Mouse (Mus musculus) thymus, postnatal 25 days (tissue): ENCODE data around the gene Prr5l.
"Not testable (repeated sequence)": the region's sequence is repeated elsewhere in the genome, so short reads cannot be mapped to it uniquely, and the experiment has no call there.

ENCODE experiments used
- DNase-seq: peaks from one replicate; pipeline ENCODE4 v3.0.0; 2022

The Prr5l gene

GRCm38 (mm10) chr2:101759523-101760277 is 123.1 kb downstream of the Prr5l start:
- DNase-seq = no peak

- DNase-seq = no peak
Measured at GRCm38 (mm10) chr2:101757806-101758205, 125.0 kb downstream of the Prr5l start.

GRCm38 (mm10) chr2:101756069-101756753 is 126.6 kb downstream of the Prr5l start:
- DNase-seq = peak; percentile 42

DNA sequence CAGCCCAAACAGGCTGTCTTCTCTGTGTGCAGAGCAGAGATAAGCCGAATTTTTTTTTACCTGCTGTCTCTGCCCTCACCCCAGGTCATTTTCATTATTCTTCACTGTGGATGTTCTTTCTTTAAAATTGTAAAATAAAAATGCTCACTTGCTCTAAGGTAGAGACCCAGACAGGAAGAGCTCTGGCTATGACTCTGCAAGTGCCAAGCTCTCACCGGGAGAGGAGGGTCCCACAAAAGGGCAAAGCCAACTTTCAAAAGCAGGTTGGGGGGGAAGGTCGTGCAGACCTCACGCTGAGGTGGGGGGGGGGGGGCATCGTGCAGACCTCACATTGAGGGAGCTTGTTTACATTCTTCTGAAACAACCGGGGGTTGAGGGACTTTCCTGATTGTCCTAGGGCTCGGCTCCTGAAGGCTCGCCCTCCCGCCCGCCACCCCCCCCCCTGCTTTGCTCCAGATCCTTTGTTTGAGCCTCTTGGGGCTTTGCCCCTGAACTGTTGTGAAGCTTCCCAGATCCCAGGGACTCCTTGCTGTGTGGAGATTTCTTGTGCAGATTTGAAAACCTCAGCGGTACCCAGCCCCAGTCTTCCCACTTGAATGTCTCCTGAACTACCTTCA is 127.8 kb downstream of the Prr5l start:
- DNase-seq = peak; percentile 13

DNA sequence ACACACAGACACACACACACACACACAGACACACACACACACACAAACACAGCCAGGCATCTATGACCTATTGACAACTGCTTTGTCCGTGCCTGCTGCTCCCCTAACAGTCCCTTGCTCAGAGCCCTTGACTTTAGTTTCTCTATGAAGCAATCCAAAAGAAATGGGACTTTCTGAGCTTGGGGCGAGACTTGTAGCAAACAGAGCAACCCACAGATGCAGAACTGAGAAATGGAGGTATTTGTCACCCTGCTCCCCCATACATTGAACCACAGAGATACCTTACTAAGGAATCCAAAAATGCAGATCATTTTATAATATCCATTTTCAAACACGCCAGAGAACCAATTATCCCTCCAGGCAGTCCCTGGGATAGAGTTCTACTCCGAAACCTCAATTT is 128.4 kb downstream of the Prr5l start:
- no peak for DNase-seq

DNA sequence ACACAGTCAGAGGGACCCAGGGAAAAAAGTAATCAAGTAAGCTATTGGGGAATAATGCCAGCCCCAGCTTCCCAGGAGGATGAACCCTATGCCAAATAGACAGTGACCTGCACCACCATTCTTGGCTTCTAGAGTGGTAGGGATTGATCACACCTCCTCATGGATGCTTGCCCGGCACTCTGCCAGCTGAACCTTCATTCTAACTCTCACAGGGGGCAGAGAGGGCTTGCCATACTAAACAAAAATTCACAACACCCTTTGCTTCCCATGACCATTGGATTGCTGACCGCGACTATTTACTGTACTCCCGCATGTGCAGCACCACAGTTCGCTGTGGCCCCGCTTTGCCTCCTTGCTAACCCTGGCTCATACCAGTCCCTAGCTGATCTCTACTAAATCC is 129.8 kb downstream of the Prr5l start:
- no peak for DNase-seq

- no peak for DNase-seq
Measured at GRCm38 (mm10) chr2:101752402-101752801, 130.4 kb downstream of the Prr5l start.

DNA sequence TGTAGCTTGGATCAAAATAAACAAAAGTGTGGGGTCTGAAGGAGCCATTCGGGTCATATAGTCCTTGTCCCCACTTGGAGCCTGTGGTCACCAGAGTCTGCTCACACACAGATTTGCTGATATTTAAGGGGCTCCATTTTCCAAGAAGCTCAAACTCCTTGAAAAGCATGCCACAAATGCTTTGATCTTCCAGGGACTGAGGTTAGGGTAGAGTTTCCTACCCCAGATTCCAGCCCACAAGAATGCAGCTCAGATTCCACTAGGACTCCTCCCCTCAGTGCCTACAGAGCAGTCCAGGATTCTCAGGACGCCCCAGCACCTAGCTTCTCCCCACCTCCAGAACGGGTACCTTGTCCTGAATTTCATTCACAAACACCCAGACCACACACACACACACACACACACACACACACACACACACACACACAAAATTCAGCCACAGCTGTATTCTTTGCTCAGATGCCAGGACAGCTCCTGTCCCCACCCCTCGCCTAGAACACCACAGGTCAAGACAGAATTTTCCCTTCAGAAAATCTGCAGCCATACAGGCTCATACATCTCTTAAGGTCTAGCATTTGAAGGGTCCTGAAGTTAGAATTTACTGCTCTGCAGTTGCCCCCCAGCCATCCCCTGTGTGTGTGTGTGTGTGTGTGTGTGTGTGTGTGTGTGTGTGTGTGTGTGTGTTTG is 131.4 kb downstream of the Prr5l start:
- DNase-seq = no peak

- no peak for DNase-seq
Measured at GRCm38 (mm10) chr2:101746537-101746936, 136.3 kb downstream of the Prr5l start.

DNA sequence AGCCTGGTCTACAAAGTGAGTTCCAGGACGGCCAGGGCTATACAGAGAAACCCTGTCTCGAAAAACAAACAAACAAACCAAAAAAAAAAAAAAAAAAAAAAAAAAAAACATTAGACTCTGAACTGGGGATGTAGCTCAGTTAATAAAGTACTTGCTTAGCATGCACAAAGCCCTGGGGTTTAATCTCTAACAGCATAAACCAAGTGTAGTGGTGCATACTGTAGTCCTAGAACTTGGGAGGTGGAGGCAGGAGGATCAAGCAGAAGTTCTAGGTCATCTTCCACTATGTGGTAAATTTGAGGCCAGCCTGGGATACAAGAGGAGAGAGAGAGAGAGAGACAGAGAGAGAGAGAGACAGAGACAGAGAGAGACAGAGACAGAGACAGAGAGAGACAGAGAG is 137.2 kb downstream of the Prr5l start:
- not testable (repeated sequence) for DNase-seq

DNA sequence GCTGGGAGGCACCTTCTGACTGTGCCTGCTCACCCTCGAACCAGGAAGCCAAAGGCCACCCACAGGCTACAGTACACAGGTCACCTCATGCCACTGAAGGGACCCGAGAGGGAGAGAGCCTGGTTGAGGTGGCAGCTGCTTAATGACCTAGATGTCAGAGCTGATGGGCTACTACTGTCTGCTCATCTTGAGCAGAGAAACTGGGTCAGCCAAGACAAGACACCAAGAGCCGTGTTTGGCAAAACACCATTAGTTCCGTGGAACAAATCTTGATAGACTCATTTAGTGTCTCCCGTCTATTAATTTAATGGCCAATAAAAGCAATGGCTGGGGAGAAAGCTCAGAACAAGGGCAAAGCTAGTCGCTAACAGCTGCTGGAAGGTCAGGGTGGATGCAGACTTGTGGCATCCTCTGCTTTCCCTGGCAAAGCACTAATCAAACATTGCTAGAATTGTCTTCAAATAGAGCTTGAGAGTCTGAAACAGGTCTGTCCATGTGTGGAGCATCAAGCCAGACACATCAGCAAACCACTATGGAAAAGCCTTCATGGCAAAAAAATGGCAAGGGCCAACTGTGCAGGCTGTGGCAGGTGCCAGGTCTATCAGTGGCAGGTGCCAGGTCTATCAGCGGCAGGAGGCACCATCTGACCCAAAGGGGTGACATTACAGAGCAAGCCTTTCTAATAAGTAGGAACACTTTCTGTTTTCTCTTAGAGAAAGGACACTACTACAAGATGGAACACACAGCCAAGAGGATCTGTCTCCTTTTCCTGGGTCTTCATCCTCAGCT is 140.6 kb downstream of the Prr5l start:
- DNase-seq = no peak

DNA sequence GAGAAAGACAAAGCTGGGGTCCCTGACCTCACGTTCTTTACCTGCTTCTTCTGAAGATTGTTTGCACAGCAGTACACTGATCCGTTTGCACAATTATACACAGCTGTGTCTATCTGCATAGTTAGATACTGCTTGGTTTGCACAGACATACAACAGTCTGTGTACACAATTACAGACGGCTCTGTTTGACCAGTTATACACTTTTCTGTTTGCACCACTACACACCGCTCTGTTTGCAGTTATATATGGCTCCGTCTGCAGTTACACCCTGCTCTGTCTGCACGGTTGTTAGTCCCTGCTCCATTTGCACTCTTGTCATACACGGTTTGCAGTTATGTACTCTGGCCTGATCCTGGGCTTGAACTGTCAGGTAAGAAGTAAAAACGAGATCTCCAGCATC is 141.2 kb downstream of the Prr5l start:
- no peak for DNase-seq

GRCm38 (mm10) chr2:101739914-101740313 is 142.9 kb downstream of the Prr5l start:
- DNase-seq = no peak

DNA sequence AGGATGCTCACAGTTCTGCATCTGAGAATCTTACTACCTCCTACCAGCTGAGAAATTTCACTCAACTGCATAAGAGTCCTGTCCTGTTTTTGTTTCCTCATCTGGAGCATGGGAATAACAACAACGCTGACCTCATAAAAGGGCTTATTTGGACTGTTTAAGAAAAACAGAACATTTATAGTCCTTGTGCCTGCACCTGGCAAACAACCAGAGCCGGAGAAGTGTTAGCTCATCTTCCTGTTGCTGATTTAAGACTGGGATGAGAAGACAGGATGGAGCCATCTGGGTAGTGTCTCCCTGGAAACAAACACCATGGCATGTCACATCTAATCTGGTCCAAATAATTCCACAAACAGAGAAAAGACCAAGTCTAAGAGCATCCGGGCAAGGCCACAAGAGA is 149.3 kb downstream of the Prr5l start:
- no peak for DNase-seq

DNA sequence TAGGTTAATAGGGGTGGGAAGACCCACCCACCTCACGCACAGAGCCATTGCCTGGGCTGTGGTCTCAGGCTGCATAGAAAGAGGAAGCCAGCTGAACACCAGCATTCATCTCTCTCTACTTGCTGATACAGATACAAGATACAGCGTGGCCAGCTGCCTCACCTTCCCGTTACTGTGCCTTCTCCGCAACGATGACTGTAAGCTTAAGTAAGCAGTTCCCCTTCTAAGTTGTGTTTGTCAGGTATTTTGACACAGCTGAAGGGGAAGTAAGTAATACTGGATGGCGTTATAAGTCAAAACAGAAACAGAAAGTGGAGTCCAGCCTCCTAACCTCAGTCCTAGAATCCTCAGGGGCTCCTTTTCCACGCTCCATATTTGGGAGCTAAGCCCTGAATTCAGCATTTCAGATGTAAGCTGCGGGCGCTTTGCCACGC is 150.0 kb downstream of the Prr5l start:
- DNase-seq = no peak

GRCm38 (mm10) chr2:101730972-101731371 is 151.9 kb downstream of the Prr5l start:
- no peak for DNase-seq

DNA sequence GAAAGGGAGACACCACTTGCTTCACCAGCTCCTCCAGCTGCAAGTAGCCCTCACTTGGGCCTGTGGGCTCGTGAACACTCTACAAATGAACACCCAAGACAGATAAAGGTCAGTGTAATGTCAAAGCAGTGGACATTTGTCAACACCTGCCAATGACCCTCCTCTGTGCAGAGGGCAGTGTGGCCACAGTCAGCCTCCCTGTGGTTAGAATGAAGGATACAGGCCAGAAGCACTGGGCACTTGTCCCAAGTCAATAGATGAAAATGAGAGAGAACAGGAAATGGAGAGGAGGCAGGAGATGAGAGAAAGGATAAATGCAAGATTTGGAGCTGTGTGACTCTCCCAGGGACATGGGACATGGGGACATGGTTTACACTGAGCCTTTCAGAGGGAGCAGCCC is 153.4 kb downstream of the Prr5l start:
- DNase-seq = no peak

DNA sequence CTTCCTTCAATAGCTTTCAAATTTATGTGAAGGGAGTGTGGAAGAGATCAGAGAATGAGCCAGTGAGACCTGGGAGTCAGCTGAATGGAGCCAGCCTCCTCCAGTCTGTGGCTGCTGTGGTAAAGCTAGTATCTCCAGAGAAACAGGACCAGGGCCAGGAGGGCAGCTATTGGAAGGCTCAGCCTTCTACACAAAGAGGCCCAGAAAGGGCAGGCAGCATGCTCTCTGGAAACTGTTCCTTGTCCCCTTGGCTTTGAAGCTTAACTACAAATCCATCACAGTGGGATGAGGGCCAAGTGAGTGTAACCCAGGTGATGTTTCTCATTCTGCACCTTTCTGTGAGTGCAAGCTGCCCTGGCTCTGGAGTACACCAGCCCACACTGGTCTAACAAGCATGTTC is 155.0 kb downstream of the Prr5l start:
- no peak for DNase-seq

DNA sequence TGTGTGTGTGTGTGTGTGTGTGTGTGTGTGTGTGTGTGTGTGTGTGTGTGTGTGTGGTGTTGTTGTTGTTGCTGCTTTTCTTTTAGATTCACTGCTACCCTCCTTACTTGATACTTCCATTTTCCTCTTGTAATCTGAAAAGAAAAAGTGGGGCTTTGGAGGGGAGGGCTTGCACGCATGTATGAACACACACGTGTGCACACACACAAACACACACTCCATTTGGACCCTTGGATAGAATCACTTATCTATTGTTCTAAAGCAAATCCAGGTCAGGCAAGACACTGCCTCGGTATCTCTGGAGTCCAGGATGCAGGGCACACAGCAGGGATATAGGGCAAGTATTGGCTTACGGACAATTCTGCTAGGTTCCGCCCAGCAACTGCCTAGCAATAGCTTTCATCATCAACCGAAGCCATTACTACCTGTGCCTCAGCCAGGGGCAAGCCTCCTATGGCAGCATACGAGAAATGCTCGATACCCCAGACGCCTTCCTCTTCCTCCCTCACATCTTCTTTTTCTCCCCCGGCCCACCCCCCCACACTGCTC is 159.4 kb downstream of the Prr5l start:
- no peak for DNase-seq

DNA sequence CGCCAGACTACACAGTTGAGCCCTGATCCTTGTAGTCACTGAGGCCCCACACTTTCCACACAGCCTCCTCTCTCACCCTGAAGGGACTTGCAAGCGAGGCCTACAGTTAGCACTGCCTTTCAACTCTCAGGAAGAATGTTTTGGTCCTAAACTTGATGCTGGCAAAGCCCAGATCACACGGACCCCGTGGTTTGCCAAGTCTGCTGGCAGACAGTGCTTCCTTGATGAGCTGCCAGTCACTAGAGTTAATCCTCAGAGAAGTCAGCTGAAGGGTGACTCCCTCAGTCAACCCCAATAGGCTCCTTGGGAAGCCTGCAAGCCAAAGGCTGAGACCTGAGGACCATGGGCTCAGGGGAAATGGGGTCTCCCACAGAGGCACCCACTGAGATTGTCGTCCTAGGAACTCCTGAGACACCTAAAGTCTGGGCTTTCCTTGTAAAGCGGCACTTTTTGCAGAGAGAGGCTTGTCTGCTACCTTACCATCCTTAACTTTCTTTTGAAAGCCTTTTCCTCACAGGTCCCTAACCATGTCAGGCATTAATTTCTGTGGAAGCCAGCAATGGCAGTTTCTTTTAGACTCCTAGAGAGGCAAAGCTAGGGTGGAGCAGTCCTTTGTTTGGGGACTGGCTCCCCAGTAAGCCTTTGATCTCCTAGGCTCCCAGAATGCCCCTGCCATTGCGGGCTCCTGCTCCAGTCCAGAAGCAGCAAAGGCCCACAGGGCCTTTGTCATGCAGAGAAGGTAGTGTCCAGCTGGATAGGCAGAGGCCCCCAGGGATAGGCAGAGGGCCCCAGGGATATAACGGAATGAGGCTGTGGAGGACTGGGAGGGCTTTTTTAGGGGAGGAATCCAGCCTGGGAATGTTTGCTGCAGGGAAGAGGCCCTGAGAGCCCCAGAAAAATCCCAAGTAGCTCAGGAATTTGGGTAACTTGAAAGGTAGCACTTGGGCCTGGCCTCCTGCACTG is 160.2 kb downstream of the Prr5l start:
- DNase-seq = no peak

DNA sequence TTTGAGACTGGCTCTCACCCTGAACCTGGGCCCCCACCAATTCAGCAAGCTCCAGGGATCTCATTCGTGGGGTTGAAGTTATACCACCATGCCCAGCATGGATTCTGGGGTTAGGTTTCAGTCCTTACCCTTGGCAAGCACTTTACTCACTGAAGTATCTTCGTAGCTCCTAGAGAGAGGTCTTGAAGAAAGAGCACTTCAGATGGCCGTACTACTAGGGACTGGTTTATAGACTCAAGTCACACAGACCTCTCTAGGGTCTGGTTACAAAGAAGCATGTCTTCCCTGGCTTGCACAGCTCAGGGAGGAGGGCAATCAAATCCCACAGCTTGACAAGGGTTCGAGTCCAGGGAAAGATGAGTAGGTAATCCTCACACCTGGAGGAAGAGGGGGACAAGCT is 161.0 kb downstream of the Prr5l start:
- no peak for DNase-seq
